Mouse (Mus musculus): ENCODE measurements at regions not wholly inside any gene's neighbourhood (a gene's known extent, or its start where the extent isn't known, plus 50 kb on each side); places are given as distances from the start of the nearest gene placed in this dataset.
A peak's percentile ranks its signal among the peaks of the same experiment; 100 is the strongest.

DNA sequence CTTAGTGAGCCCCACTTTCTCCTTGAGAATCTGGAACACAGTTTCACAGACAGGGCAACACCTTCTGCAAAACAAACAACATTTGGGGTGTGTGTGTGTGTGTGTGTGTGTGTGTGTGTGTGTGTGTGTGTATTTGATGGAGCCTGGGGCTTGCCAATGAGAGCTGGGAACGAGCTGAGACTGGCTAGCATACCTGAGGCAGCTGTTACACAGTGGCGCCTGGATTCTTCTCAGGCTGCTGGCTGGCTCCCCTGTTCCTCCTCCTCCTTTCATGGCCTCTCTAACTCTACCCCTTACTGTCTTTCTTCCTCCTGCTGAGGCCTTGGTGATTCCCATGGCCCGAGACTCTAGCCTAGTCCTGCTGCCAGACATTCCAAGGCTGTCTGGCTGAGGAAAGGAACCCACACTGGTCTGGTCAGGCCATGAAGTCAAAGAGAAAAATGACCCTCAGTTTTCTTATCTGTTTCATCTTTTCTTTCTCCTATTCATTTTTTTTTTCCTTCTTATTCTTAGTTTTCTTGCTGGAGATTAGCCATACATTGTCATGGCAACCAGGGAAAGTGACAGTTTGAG, 79.6 kb upstream of the Sem1 start:
- Histone ChIP-seq H3K4me1 (peaks cover 14% of the 10 kb centered on the region), H3K9me3 (no peaks in the 10 kb centered on the region), H3K27ac (replicated peaks) (peak overlapping the region; percentile 51; the same call in 1 of the 2 replicates), H3K36me3 (replicated peaks) (no peaks in the 10 kb centered on the region), H3K4me3 (no peak overlapping the region), H3K27me3 (replicated peaks; ENCODE audit: low read depth, poor library complexity, severe bottlenecking) (no peaks in the 10 kb centered on the region)
- DNase-seq (ENCODE audit: low spot score): peak; percentile 21
- WGBS: 21% methylated on average over 3 of the region's 3 CpGs

DNA sequence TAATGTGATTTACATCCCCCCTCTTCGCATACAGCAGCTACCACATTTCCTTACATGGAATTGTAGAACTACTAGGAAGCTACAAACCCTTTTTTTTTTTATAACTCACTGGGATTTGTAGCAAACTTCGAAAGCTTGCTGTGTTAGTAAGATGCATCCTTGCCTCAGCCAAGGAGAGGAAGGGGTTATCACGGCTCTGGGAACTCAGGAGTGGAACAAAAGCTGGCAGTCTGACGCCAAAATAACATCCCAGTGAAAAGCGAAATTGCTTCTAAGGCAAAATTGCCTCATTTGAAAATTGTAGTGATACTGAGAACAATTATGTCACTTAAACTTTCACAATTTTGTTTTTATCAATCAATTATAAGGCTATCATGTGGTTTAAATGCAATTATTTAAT, 81.6 kb upstream of the Sem1 start:
- WGBS: 63% methylated on average over 5 of the region's 5 CpGs
- Histone ChIP-seq H3K4me1 (peaks cover 14% of the 10 kb centered on the region), H3K9me3 (no peaks in the 10 kb centered on the region), H3K4me3 (no peak overlapping the region), H3K27ac (replicated peaks) (no peak overlapping the region), H3K36me3 (replicated peaks) (no peaks in the 10 kb centered on the region), H3K27me3 (replicated peaks; ENCODE audit: low read depth, poor library complexity, severe bottlenecking) (no peaks in the 10 kb centered on the region)
- no peak for DNase-seq (ENCODE audit: low spot score)

GRCm38 (mm10) chr6:6666762-6667161, 88.3 kb upstream of the Sem1 start:
- Histone ChIP-seq H3K9me3 (no peaks in the 10 kb centered on the region), H3K27me3 (replicated peaks; ENCODE audit: low read depth, poor library complexity, severe bottlenecking) (no peaks in the 10 kb centered on the region), H3K36me3 (replicated peaks) (no peaks in the 10 kb centered on the region), H3K27ac (replicated peaks) (no peak overlapping the region), H3K4me1 (no peaks in the 10 kb centered on the region), H3K4me3 (no peak overlapping the region)
- no peak for DNase-seq (ENCODE audit: low spot score)
- WGBS: 92% methylated on average over 5 of the region's 5 CpGs

- H3K4me1 ChIP-seq: 0 out of 2 replicates have a peak, but pooled peaks cover 8% of the 10 kb centered on the region
- WGBS: 89% methylated on average over 5 of the region's 5 CpGs
These were observed 110.8 kb upstream of the Sem1 start for GRCm38 (mm10) chr6:6689241-6689640.

GRCm38 (mm10) chr6:6690188-6690587, 111.7 kb upstream of the Sem1 start:
- no peak overlapping the region for H3K27ac ChIP-seq (replicated peaks)
- no peak for DNase-seq (ENCODE audit: low spot score)
- H3K4me3 ChIP-seq: no peak overlapping the region
- 80% methylated on average over 5 of the region's 5 CpGs for WGBS
- no peaks in the 10 kb centered on the region for H3K9me3 ChIP-seq
- H3K36me3 ChIP-seq (replicated peaks): no peaks in the 10 kb centered on the region
- no peaks in the 10 kb centered on the region for H3K27me3 ChIP-seq (replicated peaks; ENCODE audit: low read depth, poor library complexity, severe bottlenecking)
- H3K4me1 ChIP-seq: peaks cover 7% of the 10 kb centered on the region; the same call in 1 of the 2 replicates

More at GRCm38 (mm10) chr6:6689241-6689640, 110.8 kb upstream of the Sem1 start:
- Histone ChIP-seq H3K9me3 (no peaks in the 10 kb centered on the region), H3K36me3 (replicated peaks) (no peaks in the 10 kb centered on the region), H3K27ac (replicated peaks) (no peak overlapping the region), H3K27me3 (replicated peaks; ENCODE audit: low read depth, poor library complexity, severe bottlenecking) (no peaks in the 10 kb centered on the region), H3K4me3 (no peak overlapping the region)
- DNase-seq (ENCODE audit: low spot score): no peak

DNA sequence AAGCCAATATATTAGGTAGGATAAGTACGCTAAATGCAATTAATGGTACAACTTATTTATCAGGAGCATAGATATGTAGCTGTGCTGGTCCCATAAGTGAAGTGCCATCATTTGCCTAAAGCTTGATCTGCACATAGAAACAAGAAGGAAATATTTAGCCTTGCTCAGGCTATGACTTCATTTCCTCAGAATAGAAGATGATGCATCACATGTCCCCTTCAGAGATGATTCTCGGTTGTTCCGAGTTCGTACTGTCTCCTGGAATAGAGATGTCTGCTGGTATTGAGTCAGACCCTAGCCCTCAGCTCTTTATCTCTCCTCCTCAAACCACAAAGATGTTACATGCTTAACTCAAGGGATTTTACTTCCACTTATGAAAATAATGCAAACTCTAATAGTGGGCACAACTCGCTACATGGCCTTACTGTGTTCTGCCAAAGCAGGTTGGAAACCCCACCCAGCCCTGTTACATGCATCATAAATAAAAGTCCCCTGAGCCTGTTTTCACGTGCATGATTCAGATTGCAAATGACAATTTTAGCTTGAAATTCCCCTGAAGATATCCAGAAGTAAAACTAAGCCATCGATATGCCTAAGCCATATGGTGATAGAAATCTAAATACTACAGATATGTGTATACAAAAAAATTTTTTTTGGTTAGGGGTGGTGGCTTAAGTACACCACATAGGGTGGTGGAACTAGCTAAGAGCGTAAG, 113.8 kb upstream of the Sem1 start:
- peaks cover 10% of the 10 kb centered on the region; the same call in 1 of the 2 replicates for H3K4me1 ChIP-seq
- no peaks in the 10 kb centered on the region for H3K36me3 ChIP-seq (replicated peaks)
- no peak for DNase-seq (ENCODE audit: low spot score)
- no peaks in the 10 kb centered on the region for H3K9me3 ChIP-seq
- 87% methylated on average over 8 of the region's 8 CpGs for whole genome bisulfite sequencing
- no peaks in the 10 kb centered on the region for H3K27me3 ChIP-seq (replicated peaks; ENCODE audit: low read depth, poor library complexity, severe bottlenecking)
- H3K27ac ChIP-seq (replicated peaks): no peak overlapping the region
- H3K4me3 ChIP-seq: no peak overlapping the region

DNA sequence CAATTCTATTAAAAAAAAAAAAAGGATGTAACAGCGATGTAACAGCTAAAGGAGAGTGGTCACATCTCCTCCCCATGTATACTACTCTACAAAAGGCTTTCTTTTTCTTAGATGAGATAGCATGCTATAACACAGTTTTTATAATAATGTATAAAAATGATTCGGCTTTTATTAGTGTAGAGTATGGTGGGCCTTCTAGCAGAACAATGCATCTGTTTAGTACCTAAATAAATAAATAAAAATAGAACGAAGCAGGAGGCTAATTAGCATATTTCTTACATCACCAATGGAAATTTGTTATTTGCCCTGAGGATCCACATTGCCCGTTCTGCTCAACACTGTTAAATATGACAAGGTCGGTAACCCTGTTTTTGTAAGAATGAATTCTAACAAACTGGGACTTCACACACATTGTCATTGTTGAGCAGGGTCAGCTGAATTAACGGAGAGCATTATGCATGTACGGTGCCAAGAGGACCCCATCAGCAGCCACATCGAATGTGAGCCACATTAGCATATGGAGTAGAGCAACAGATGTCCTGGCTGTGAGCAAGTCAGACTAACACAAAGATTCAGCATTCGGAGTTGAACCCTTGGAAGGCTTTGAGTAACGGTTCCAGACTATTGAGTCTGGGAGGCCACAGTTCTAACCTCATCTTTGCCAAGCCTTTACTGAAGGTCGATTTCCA, 117.4 kb upstream of the Sem1 start:
- no peak overlapping the region for H3K4me3 ChIP-seq
- H3K27ac ChIP-seq (replicated peaks): no peak overlapping the region
- H3K36me3 ChIP-seq (replicated peaks): no peaks in the 10 kb centered on the region
- no peaks in the 10 kb centered on the region for H3K9me3 ChIP-seq
- WGBS: 80% methylated on average over 11 of the region's 11 CpGs
- no peaks in the 10 kb centered on the region for H3K27me3 ChIP-seq (replicated peaks; ENCODE audit: low read depth, poor library complexity, severe bottlenecking)
- no peak for DNase-seq (ENCODE audit: low spot score)
- H3K4me1 ChIP-seq: peaks cover 17% of the 10 kb centered on the region

- WGBS: 76% methylated on average over 10 of the region's 10 CpGs
- Histone ChIP-seq H3K27ac (replicated peaks) (no peak overlapping the region), H3K36me3 (replicated peaks) (no peaks in the 10 kb centered on the region), H3K4me3 (no peak overlapping the region), H3K27me3 (replicated peaks; ENCODE audit: low read depth, poor library complexity, severe bottlenecking) (no peaks in the 10 kb centered on the region), H3K9me3 (no peaks in the 10 kb centered on the region), H3K4me1 (peaks cover 17% of the 10 kb centered on the region)
- DNase-seq (ENCODE audit: low spot score): peak; percentile 11
These were observed 119.0 kb upstream of the Sem1 start for GRCm38 (mm10) chr6:6697418-6697979.

GRCm38 (mm10) chr6:6706729-6707128, 128.3 kb upstream of the Sem1 start:
- Histone ChIP-seq H3K27ac (replicated peaks) (no peak overlapping the region), H3K27me3 (replicated peaks; ENCODE audit: low read depth, poor library complexity, severe bottlenecking) (no peaks in the 10 kb centered on the region), H3K36me3 (replicated peaks) (no peaks in the 10 kb centered on the region), H3K4me1 (no peaks in the 10 kb centered on the region), H3K9me3 (no peaks in the 10 kb centered on the region), H3K4me3 (no peak overlapping the region)
- DNase-seq (ENCODE audit: low spot score): no peak
- WGBS: 90% methylated on average over 4 of the region's 4 CpGs

- 82% methylated on average over 3 of the region's 3 CpGs for WGBS
- no peak overlapping the region for H3K4me3 ChIP-seq
- H3K4me1 ChIP-seq: no peaks in the 10 kb centered on the region
- no peaks in the 10 kb centered on the region for H3K36me3 ChIP-seq (replicated peaks)
- H3K27ac ChIP-seq (replicated peaks): no peak overlapping the region
- no peaks in the 10 kb centered on the region for H3K27me3 ChIP-seq (replicated peaks; ENCODE audit: low read depth, poor library complexity, severe bottlenecking)
- no peaks in the 10 kb centered on the region for H3K9me3 ChIP-seq
- DNase-seq (ENCODE audit: low spot score): no peak
These were observed 130.6 kb upstream of the Sem1 start for GRCm38 (mm10) chr6:6709057-6709456.

DNA sequence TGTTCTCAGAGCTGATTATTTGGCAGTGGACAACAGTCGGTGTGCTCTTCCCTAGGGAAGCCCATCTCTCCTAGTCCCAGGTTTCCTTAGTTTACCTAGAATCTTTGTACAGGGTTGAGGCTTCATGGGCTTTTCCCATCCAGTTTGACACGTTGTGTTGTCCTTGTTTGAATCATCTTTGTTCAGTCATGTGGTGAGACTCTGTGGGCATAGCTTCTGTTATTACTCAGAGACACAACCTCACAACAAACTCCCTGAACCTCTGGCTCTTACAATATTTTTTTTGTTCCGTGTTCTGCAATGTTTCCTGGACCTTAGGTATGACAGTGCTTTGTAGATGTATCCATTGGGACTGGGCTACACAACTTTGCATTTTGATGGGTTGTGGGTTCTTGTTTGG, 132.9 kb upstream of the Dlx6 start:
- H3K9me3 ChIP-seq: no peaks in the 10 kb centered on the region
- H3K4me3 ChIP-seq: no peak overlapping the region
- no peaks in the 10 kb centered on the region for H3K36me3 ChIP-seq (replicated peaks)
- H3K27me3 ChIP-seq (replicated peaks; ENCODE audit: low read depth, poor library complexity, severe bottlenecking): no peaks in the 10 kb centered on the region
- H3K27ac ChIP-seq (replicated peaks): no peak overlapping the region
- H3K4me1 ChIP-seq: no peaks in the 10 kb centered on the region
- 89% methylated on average over 3 of the region's 3 CpGs for WGBS
- DNase-seq (ENCODE audit: low spot score): no peak

- Histone ChIP-seq H3K27me3 (replicated peaks; ENCODE audit: low read depth, poor library complexity, severe bottlenecking) (no peaks in the 10 kb centered on the region), H3K36me3 (replicated peaks) (no peaks in the 10 kb centered on the region), H3K9me3 (no peaks in the 10 kb centered on the region), H3K27ac (replicated peaks) (no peak overlapping the region), H3K4me3 (no peak overlapping the region), H3K4me1 (no peaks in the 10 kb centered on the region)
- no peak for DNase-seq (ENCODE audit: low spot score)
- 76% methylated on average over 3 of the region's 3 CpGs for WGBS
These were observed 117.7 kb upstream of the Dlx6 start for GRCm38 (mm10) chr6:6745394-6745793.
